Mouse (Mus musculus): ENCODE measurements at regions not wholly inside any gene's neighbourhood (a gene's known extent, or its start where the extent isn't known, plus 50 kb on each side); places are given as distances from the start of the nearest gene placed in this dataset.

DNA sequence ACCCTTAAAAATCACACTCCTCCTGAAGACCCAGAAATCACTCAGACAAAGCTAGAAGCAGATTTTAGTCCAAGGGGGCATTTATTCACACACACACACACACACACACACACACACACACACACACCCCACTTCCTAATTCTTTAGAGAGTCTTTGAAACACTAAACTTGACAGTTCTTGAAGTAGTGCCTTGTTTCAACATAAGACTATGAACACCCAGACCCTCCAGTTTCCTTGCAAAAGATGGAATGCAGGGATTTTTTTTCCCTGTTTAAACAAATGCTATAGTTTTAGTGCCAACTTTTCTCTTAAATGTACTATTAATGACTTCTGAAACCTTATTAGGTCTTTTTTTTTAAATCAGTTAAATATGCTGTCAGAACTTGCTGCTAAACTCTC is 279.2 kb upstream of the Fat1 start:
- DNase-seq: no peak

DNA sequence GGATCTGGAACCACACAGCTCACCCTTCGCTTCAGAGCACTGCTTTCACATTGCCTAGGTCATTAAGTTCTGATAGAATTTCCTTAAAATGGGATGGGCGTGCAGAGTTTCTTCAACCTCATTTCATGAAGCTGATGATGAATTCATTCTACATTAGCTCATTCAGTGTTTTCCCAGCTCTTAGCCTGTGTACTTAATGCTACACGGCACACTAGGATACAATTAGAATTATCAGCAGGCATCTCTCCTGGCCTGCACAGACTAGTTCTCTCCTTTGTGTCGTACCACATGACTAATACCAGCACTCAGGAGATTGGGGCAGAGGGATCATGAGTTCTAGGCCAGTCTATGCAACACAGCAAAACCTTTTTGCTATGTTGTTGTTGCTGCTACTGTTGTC is 278.8 kb upstream of the Fat1 start:
- no peak for DNase-seq

DNA sequence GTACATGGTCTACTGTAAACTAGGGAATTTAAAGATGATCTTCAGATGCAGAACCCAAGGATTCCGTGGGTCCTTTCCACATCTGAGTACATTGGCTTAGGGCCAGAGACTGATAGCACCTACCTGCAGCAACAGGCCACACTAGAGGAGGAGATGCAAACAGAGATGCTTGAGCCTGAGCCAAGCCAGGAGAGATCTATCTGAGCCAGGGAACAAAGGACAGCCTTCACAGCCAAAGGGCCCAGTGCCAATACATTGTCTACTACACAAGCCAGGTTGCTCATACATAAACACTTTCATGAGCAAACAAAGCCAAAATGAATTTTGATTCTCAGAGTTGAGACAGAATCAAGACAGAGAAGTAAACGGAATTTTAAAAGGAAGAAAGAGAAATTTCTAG is 273.6 kb upstream of the Fat1 start:
- no peak for DNase-seq

DNA sequence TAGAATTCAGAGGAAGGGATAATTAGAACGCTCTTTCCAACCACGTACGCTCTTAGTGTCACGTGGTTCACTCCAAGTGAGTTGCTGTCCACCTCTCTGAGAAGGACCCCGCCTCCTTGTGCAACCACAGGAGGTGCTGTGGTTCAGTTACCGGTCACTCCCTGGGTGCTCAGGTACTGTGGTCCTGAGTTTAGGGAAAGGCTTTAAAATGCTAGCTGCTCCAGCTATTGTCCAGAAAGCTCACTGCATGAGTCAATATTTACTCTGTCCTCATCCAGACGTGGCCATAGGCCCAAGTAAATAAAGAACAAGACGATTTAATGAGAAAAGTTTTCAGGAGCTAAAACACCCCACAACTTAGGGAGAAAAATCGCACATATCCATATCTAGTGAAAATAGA is 248.1 kb upstream of the Fat1 start:
- no peak for DNase-seq

DNA sequence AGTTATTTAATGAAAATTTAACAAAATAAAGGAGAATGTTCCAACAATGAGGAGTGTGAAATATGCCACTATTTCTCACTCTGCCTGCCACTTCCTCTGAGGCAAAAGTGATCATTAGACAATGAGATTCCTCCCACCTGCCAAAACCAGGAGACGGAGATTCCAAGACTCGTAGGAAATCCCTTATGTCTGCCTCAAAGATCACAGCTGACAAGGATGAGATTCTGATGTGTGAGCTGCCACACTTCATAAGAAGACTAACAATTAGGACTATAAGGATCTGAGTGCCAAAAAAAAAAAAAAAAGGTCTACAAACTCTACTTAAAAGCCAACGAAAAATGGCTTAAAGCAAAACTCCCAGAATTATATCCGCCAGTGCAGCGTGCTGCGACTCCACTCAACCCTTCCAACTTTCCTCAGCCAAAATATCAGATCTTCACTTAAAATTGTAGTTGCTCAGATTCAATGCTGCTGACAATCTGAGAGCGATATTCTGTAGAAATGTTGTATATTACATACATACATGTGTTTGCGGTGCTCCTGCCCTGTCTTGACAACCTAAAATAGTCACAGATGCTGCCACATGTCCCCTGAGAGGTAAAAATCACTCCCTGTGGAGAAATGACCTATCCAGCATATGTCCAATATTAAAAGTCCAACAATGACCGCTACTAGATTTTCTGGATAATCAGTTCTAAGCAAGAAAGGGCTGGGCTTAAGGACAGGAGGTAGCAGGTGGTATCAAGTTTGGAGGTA is 245.2 kb upstream of the Fat1 start:
- DNase-seq: no peak

DNA sequence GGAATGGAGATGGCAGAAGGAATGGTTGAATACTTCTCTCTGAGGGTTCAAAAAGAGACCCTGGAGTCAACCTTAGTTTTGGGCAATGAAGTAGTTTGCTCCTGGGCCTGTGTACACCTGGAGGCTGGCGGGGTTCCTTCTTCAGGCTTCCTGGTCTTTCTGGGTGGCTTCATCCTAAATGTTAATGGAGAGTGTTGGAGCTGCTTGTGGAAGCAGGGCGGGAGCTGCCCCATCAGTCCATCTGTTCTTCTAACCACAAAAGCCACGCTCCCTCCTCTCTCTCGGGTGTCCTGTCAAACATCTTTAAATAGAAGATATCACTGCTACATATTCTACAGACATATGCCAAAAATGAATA is 244.7 kb upstream of the Fat1 start:
- no peak for DNase-seq

DNA sequence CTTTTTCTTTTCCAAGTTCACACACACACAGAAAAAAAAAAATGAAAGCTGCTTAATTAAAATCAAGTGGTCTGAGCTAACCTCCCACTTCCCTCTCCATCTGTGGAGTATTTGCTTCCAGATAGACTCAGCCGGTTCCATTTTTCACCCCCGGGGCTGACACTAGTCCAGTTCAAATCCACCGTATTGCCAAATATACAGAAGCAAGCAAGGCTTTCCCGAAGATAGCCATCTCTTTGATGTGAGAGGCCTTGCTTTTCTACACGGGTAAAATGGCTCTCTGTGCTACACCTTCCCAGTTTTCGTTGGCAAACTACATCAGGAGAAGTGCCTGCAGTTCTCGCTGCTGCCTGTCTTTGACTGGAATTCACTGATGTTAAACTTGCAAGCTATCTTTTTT is 244.1 kb upstream of the Fat1 start:
- DNase-seq: no peak

DNA sequence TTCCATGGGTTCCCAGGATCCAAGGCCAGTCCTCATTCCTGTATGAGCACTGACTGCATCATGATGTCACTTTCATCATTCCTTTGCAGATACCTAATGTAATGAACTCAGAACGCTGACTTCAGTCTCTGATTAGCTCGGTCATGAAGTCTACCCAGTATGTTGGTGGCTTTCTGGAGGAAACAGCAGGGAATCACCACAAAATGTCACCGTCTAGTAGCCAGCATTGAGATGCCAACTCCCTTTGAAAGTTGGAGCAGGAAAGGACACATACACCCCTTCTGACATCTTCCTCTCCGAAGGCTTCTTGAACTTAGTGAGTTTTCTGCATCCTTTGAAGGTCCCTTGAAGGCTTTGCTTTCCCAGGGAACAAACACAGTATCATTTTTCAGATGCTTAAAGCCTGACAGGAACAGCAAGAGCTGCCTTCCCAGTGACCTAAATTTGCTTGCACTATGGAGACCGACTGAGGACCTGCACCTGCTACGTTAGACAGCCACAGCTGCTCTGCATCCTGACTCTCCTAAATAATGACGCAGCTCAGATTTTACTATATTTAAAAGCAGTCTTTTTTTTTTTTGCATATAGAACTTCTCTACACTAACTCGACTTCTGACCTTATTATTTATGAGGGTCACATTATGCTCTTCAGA is 243.1 kb upstream of the Fat1 start:
- DNase-seq: no peak

DNA sequence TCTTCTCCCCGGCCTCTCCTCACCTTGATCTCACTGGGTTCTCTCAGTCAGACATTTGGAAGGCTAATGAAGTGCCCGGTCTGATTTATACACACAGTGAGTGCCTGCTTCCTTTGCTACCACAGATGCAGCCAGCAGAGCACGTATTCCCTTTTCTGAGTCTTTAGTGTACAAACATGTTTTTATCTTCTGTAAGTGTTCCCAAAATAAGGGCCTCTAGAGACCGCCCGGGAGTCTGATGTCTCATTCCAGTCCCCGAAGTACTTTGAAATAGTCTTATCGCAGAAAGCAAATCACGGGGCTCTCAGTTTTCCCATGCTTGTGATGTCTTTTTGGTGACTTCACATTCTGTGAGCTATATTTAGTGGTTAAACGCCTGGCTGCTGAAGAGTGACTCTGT is 240.4 kb upstream of the Fat1 start:
- peak; percentile 11 for DNase-seq

DNA sequence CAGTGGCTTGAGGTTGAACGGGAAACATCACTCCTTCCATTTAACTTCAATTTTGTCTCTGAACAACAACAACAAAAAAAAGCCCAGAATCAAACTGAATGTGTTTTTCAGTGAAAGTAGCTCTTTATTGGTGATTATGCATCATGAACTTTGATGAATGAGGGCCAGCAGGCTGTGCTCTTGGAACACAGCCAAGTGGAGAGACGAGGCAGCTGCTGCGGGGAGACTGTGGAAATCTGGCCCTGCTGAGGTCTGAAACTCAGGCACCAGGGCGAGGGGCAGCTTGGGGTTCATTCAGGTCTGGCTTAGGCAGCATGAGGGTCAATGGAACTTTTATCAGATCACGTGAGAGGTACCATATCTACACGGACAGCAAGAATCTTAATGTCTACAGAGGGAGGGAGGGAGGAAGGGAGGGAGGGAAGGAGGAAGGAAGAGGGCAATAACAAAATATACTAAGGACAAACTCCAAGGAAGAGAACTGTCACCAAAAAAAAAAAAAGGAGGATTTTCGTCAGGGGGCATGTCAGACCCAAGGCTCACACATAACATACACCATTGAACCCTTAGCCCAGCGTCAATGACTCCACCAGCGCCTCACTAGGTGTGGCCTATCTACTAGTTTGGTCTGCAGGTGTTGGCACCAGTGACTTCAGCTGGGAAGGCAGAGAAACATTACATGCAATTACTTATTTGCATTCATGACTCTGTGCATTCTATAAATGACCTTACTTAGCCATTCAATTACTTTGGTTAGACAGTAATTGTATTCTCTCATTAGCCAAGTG is 239.0 kb upstream of the Fat1 start:
- DNase-seq: no peak

DNA sequence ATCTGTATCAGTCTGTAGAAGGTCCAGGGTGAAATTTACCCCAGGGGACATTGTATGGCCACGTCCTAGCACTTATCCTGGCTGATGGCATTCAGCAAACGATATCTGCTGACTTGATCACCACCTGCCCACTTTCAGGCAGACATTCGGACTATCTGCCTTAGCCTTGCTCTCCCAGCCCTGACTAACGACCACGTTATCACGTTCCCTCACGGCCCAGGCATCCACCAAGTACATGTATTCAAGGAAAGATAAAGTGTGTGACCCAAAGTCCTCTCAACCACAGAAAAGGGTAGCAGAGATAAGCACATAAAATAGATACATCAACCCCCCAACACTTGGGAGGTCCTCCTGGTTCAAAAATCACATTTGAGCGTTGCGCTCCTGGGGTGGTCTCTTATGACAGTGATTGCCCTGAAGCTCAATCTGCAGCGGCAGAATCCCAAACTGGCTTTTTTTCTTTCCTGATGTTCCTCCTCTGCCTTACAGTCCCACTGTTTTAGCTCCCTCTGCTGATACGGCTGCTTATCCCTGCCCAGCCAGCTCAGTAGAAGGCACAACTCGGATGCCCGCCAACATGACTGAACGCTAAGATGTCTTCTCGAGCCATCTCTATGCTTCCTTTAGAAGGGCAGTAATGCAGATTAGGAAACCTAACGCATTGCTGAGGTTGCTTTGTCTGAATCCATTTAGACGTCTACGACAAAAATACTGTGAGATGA is 235.7 kb upstream of the Fat1 start:
- DNase-seq: no peak

DNA sequence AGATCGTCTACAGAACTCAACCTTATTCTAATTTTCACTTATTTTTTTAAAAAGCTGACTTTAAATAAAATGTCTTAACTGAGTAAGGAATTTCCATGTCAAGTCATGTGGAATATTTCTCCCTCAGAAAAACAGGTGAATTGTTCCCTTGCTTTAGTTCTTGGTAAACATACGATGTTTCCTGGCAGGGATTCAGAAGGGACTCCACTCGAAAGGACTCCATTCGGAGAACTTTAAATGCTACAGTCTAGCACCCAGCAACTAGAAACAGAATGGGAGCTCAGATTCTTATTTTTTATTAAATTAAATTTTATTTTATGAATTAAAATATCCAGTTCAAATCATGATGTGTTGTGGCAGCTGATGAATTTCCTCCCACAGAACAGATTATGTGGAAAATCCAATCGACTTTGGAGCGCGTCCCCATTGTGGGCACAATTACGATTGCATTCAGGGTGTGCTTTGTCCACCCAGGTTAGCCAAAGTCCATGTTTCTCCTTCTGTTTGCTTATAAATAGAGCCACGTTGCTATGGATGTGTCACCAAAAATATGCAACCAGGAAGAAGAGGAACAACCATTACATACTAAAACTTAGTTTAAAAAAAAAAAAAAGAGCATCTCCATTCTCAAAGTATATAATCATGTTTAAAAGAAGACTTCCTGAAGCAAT is 230.5 kb upstream of the Fat1 start:
- no peak for DNase-seq

DNA sequence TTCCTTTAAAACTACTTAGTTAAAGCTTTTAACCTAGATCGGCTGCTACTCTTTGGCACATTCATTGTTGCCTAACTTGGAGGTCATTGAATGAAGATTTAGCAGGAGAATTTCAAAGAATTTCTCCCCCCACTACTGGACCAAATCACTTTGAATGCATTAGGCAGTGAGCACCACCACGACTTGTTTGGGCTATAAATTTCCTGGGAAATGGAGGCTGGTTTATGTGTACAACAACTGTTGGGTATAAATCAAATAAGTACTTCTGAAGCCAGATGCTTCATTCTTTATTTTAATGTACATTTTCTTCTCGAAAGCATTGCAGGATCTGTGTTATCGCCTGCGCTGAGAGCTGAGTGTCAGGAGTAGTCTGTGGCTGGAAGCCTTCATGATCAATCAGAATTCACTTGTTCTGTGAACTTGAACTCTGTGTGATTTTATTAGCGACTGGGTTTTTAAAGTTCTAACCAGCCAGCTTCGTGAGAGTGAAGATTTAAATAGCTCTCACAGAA is 226.5 kb upstream of the Fat1 start:
- DNase-seq: no peak

DNA sequence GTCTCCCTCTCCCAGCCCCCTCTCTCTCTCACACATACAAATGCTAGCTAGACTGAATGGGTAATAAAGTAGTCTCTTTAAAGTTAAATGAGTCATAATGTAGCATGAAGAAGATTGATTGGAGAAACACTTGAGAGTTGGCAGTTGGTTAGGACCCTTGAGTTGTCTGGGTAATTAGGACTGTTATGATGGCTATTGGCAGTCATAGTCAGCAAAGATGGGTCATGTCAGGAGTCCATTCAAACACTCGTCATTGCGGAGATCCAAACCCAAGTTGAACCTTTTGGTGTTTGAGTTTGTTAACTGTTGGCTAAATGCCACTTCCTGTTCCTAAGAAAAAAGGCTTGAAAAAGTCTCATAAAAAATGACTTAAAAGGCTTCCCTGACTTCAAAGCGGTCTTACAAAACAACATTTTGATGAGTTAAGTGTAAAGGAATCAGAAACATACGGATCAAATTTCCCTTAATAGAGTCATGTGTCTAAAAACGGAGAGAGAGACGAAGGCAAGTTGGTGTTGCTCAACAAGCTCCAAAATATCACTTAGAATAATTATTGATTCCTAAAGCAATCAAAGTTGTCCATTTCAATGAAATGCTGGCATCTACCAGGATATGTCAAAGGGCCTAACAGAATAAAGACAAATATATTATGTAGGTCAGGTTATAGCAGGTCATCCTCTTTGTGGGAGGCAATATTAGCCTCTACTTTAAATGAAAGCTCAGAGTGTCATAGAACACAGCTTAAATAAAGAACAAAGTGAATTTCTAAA is 225.9 kb upstream of the Fat1 start:
- DNase-seq: no peak

DNA sequence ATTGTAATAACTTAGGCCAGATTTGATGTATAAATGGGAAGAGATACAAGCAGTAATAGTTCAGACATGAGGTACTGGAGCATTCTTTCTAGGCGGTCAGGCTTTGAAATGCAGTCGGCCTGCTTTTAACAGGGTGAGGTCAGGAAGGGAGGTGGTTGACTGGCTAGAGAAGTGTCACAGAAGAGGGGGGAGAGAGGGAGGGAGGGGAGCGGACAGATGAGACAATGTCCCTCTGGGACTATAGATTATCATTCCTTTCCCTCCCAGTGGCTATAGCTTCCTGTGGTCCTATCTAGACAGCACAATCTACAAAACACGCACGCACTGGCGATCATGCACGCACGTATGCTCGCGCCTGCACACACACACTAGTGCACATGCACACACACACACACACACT is 200.7 kb upstream of the Fat1 start:
- DNase-seq: no peak

DNA sequence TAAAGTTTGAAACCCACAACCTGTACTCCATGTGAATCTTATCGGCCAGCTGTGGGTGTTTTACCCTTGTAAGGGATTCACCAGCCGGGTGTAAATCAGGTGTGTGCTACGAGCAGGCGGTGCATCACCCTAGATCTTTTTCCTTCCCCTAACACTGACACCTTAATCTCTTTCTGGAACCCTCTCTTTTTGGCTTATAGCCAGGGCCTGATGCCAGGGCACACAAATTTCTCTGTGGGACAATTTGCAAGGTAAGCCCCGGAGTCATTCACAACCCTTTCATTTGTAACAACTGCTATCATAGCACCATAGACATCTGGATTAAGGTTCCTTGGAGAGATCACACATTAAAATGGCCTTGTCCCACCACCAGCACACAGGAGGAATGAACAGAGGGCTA is 199.4 kb upstream of the Fat1 start:
- DNase-seq: no peak

DNA sequence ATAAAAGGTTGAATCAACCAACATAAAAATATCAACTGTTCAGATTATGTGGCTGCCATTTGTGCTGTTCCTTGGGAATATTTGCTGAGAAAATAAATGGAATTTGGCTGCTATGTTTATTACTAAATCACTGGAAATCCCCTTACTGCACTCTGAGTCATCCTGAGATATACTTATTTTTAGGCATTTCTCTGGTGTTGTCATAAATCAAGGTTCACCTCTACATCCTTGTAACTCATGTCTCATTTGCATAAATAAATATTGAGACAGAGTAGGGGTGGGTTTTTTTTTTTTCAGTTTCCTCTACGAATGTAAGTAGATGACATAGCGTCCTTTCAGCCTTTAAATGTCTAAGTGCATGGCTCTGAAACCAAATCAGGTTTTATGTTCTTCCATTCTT is 191.9 kb upstream of the Fat1 start:
- DNase-seq: no peak

DNA sequence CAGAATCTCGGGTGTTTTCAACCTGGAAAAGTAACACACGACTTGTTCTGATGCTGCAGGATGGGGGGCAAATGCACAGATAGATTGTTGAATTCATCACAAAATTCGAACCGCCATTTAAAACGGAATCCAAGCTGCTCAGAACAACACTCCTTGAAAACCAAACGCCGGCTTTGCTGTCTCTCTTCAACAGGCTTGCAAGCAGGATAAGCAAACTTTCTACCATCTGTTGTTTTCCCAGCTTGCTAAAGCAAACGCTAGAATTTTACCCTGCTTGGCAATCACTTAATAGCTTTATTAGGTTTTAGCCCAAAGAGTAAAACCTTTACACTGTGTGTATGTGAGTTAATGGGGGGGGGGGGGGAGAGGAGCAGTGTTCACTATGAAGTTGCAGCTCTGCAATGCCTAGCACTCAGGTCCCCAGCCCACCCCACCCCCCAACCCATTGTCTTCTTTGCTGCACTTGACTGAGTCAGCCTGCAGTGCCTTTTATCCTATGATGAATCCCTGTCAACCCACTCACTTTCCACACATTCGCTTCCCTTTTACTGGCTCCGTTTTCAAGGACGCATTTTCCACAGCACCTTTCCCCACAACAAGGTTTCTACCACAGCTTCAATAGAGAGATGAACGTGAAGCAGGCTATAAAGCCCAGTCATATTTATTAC is 190.1 kb upstream of the Fat1 start:
- DNase-seq: no peak

DNA sequence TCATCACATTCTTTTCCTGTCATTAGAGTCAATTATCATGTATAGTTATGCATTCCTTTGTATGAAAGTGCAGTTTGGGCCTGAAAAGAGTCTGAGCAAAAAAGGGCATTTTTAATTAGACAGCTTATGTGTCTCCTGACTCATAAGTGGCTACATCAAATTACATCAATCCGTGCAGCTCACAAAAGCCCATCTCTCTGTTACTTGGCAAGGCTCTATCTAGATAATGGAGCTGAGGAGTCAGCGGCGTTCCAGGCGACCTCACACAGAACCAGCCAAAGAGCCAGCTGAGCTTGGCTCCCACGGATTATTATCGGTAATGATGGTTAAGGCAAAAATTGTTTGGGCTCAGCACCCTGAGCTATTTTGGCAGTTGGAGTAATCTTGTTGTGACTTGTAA is 176.5 kb upstream of the Fat1 start:
- no peak for DNase-seq

DNA sequence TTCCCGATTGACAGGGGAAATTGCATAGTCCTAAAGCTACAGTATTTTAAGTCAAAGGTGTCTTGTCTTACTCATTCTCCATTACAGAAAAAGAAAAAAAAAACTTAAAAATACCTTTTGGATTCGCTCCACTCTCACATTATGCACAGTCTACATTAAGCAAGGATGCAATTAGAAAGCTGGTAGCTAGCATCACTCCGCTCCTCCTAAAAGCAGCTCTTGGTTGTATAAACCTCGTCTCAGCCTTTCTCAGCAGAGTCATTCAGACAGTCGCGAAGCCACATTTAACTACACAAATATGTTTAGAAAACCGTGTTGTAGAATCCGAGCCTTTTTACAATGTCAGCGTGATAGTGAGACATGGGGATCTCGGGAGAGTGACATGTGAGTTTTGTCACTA is 172.5 kb upstream of the Fat1 start:
- DNase-seq: no peak

DNA sequence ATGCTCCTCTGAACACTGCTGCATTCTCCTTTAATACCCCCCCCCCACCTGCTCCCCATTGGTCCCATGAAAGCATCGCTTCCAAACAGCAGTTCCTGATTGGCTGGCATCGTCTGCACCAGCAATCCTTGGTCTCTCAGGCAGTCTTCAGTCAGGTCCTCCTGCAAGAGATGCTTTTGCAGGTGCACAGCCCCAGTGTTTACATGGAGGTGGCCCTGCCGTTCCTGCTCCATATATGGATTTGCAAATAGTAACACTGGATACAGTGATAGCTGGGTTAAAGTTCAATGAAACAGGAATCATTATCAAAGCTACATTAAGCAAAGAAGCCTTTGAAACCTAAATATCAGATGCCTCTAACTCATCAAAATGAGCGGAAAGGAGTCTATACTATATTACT is 170.1 kb upstream of the Fat1 start:
- DNase-seq: no peak
